Mouse (Mus musculus): ENCODE data around the gene Rabggta. TPM values are rescaled to one million over a fixed set of nuclear protein-coding genes. Genes with fewer than 3 reads are reported as not detected.
A peak's percentile ranks its signal among the peaks of the same experiment; 100 is the strongest.

Rabggta gene
- polyA plus RNA-seq, 1 experiment: 64.9 TPM

DNA sequence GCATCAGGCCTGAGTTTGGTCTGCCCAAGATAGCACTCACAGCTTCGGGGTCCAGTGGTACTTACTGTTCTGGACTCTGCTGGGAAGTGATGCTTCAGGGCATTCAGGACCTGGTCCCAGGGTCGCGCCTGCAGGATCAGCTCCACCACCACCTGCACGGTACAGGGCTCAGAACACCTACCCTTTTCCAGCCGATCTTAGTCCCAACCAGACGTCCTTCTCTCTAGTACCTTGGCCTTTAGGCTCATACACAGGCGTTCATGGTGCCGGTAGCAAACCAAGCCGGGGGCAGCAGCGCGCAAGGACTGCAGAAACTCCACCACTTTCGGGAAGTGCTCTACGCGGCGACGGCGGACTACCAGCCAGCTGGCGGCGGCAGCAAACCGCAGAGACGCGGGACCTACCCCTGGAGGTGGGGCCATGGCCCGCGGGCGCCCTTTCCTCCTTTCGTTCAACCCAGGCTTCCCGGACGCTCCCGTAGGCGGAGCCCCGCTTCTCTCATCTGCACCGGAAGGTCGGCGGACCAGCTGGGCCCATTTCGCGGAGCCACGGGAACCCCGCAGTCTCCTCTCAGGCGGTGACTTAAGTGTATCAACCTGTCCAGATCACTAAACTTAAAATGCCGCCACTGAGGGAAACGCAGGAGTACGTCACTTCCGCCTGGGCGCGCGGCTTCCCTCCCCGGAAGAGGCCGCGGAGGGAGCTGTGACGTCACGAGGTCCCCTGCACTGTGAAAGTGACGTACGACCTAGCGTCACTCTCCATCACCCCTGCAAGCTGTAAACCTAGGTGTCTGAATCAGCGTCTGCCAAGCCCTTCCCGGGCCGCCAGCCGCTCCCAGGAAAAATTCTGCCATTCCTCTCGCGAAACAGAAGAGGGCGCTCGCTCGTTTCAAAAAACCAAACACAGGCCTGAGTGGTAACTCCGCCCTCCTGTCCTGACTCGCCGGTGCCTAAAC is 40.6 kb downstream of the Rabggta start, which contains the start of gene Tinf2:
Gene Tinf2 (minus strand): TSS at position 661 of the 958 bp plus-strand sequence.
- DNase-seq (ENCODE audit: low read depth): peak; percentile 99
- TF ChIP-seq CTCF (IDR thresholded peaks at IDR 0.05; ENCODE audit: borderline replicate concordance, extremely low read depth, insufficient read depth, insufficient read length) (peak; percentile 88), POLR2A (IDR thresholded peaks at IDR 0.05; ENCODE audit: borderline replicate concordance, extremely low read depth, insufficient read depth, insufficient read length, poor library complexity, severe bottlenecking) (no peak)

DNA sequence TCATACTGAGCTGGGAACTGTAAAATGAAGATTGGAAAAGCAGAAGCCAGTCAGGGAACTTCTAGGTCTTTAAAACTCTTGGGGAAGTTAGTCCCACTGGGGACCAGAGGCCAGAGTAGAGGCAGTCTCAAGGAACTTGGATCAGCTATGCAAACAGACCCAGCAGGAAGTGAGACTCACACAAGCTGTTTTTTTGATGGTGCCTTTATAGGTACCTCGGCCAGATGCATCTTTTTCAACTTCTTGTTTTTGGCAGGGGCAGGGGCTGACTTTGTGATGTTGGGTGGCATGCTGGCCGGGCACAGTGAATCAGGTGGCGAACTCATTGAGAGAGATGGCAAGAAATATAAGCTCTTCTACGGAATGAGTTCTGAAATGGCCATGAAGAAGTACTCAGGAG is 44.4 kb downstream of the Rabggta start:
- no peak for DNase-seq (ENCODE audit: low read depth)

DNA sequence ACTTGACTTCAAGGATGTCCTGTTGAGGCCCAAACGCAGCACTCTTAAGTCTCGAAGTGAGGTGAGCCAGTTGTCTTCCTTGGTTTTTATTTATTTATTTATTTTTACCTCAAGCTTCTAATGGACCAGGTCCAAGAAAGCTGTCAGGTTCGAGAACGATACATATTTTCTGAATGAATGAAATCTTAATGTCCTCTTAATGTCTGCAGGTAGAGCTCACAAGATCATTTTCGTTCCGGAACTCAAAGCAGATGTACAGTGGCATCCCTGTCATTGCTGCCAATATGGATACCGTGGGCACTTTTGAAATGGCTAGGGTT is 49.4 kb downstream of the Rabggta start:
- TF ChIP-seq POLR2A (IDR thresholded peaks at IDR 0.05; ENCODE audit: borderline replicate concordance, extremely low read depth, insufficient read depth, insufficient read length, poor library complexity, severe bottlenecking) (no peak), CTCF (IDR thresholded peaks at IDR 0.05; ENCODE audit: borderline replicate concordance, extremely low read depth, insufficient read depth, insufficient read length) (no peak)
- DNase-seq (ENCODE audit: low read depth): no peak

More for the DNA sequence above, 44.4 kb downstream of the Rabggta start:
- no peak for TF ChIP-seq CTCF (IDR thresholded peaks at IDR 0.05; ENCODE audit: borderline replicate concordance, extremely low read depth, insufficient read depth, insufficient read length)
- TF ChIP-seq POLR2A (IDR thresholded peaks at IDR 0.05; ENCODE audit: borderline replicate concordance, extremely low read depth, insufficient read depth, insufficient read length, poor library complexity, severe bottlenecking): no peak

DNA sequence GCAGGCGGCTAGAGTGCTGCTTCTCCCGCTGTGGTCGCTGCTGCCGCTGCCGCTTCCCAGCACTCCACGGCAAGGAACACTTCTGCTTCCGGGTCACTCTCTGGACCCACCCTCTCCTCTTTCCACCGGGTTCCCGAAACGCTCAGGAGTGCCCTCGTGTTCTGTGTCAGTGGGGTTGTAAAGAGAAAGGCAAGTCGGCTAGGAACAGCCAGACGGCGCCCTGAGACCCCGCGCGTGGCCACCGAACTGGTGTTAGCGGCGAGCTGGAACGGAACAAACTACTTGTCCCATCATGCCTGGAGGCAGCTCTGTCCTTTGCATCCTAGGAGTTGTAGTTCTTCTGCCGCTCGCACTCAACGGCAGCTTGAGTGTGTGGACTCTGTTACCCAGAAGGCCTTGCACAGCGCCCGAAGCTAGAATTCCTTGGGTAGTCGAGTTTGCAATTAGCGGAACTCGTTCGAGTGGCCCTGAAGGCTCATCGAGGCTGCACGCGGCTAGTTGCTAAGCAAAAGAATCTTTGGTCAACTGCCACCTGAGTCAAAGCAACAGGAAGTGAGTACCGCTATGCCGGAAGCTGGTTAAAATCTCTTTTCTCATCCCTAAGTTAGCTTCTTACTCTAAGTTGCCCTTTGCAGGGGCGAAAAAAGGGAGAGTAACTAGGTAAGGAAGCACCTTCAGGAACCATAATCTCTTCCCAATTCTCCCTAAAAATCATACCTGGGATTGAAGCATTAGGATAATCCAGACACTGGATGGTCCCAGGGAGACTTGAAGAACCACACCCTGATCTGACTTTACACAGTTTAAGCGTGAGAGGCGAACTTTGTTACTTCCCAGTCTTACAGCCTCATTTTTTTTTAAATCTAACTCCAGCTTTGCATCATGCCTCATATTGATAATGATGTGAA is 50.0 kb downstream of the Rabggta start, which contains the start of the genes Gmpr2 and Nedd8:
Gene Gmpr2 (plus strand): TSS at position 109 of the 908 bp plus-strand sequence.
Gene Nedd8 (minus strand): TSS at position 292 of the 908 bp plus-strand sequence.
- no peak for TF ChIP-seq CTCF (IDR thresholded peaks at IDR 0.05; ENCODE audit: borderline replicate concordance, extremely low read depth, insufficient read depth, insufficient read length)
- peak; percentile 30; the same call in 1 of the 2 replicates for TF ChIP-seq POLR2A (IDR thresholded peaks at IDR 0.05; ENCODE audit: borderline replicate concordance, extremely low read depth, insufficient read depth, insufficient read length, poor library complexity, severe bottlenecking)
- DNase-seq (ENCODE audit: low read depth): peak; percentile 99

DNA sequence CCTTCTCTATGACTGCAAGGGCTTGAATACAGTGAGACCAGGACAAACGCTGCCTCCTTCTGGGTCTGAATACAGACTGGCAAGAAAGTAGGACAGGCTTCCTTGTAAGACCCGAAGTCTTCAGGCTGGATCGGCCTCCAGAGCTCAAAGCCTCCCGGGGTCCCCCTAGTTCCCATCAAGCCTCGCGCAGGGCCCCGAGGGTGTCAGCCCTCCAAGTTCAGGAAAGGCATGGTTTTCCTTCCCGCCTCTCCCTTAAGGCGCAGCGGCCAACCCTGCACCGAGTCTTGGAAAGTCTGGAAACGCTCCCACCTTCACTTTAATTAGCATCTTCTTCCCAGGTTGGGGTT is 50.6 kb downstream of the Rabggta start:
- TF ChIP-seq CTCF (IDR thresholded peaks at IDR 0.05; ENCODE audit: borderline replicate concordance, extremely low read depth, insufficient read depth, insufficient read length) (no peak), POLR2A (IDR thresholded peaks at IDR 0.05; ENCODE audit: borderline replicate concordance, extremely low read depth, insufficient read depth, insufficient read length, poor library complexity, severe bottlenecking) (no peak)
- DNase-seq (ENCODE audit: low read depth): no peak

Other genes starting within 250 kb of the Rabggta start
- gene Dhrs4, start 243.5 kb downstream of the Rabggta start, polyA plus RNA-seq (2012; rRNA removed): 16.0 and 25.6 TPM in 2 replicates
- 178 and 292 TPM in 2 replicates for gene Carmil3, start 231.6 kb downstream of the Rabggta start, polyA plus RNA-seq (2012; rRNA removed)
- gene Cpne6, start 211.8 kb downstream of the Rabggta start, polyA plus RNA-seq (2012; rRNA removed): 6.7 and 9.5 TPM in 2 replicates
- 0.56 and 0.69 TPM in 2 replicates for gene Nrl, start 197.3 kb downstream of the Rabggta start, polyA plus RNA-seq (2012; rRNA removed)
- gene Pck2, start 182.0 kb downstream of the Rabggta start, polyA plus RNA-seq (2012; rRNA removed): 21.5 and 23.2 TPM in 2 replicates
- gene Dcaf11, start 162.3 kb downstream of the Rabggta start, polyA plus RNA-seq (2012; rRNA removed): 111 and 112 TPM in 2 replicates
- gene A730061H03Rik, start 161.9 kb downstream of the Rabggta start, polyA plus RNA-seq (2012; rRNA removed): 0.92 and 1.3 TPM in 2 replicates
- gene Fitm1, start 146.6 kb downstream of the Rabggta start, polyA plus RNA-seq (2012; rRNA removed): 0.19 and 0.38 TPM in 2 replicates
- gene Psme1, start 144.1 kb downstream of the Rabggta start, polyA plus RNA-seq (2012; rRNA removed): 94.1 and 98.3 TPM in 2 replicates
- 14.5 and 20.9 TPM in 2 replicates for gene Emc9, start 137.0 kb downstream of the Rabggta start, polyA plus RNA-seq (2012; rRNA removed)
- 65.9 and 76.2 TPM in 2 replicates for gene Psme2, start 131.2 kb downstream of the Rabggta start, polyA plus RNA-seq (2012; rRNA removed)
- 25.1 and 30.4 TPM in 2 replicates for gene Rnf31, start 130.6 kb downstream of the Rabggta start, polyA plus RNA-seq (2012; rRNA removed)
- gene Irf9, start 118.7 kb downstream of the Rabggta start, polyA plus RNA-seq (2012; rRNA removed): 23.5 and 26.2 TPM in 2 replicates
- 15.9 and 18.4 TPM in 2 replicates for gene Rec8, start 104.2 kb downstream of the Rabggta start, polyA plus RNA-seq (2012; rRNA removed)
- gene Ipo4, start 86.3 kb downstream of the Rabggta start, polyA plus RNA-seq (2012; rRNA removed): 182 and 184 TPM in 2 replicates
- 8.4 and 8.8 TPM in 2 replicates for gene Gm49378, start 84.4 kb downstream of the Rabggta start, polyA plus RNA-seq (2012; rRNA removed)
- 44.9 and 45.8 TPM in 2 replicates for gene Tm9sf1, start 78.5 kb downstream of the Rabggta start, polyA plus RNA-seq (2012; rRNA removed)
- gene Tssk4, start 72.1 kb downstream of the Rabggta start, polyA plus RNA-seq (2012; rRNA removed): 1.2 and 1.8 TPM in 2 replicates
- gene Mdp1, start 61.8 kb downstream of the Rabggta start, polyA plus RNA-seq (2012; rRNA removed): 45.8 and 51.0 TPM in 2 replicates
- gene Gmpr2, start 50.3 kb downstream of the Rabggta start, polyA plus RNA-seq (2012; rRNA removed): 32.8 and 41.3 TPM in 2 replicates
- gene Nedd8, start 50.1 kb downstream of the Rabggta start, polyA plus RNA-seq (2012; rRNA removed): 351 and 412 TPM in 2 replicates
- 23.2 and 31.9 TPM in 2 replicates for gene Tinf2, start 40.4 kb downstream of the Rabggta start, polyA plus RNA-seq (2012; rRNA removed)
- gene Tgm1, start 8.3 kb downstream of the Rabggta start, polyA plus RNA-seq (2012; rRNA removed): 0.96 and 1.2 TPM in 2 replicates
- gene Dhrs1, start 23.4 kb upstream of the Rabggta start, polyA plus RNA-seq (2012; rRNA removed): 67.1 and 88.2 TPM in 2 replicates
- gene Nop9, start 23.4 kb upstream of the Rabggta start, polyA plus RNA-seq (2012; rRNA removed): 24.6 and 27.9 TPM in 2 replicates
- 0.60 and 0.76 TPM in 2 replicates for gene Cideb, start 36.2 kb upstream of the Rabggta start, polyA plus RNA-seq (2012; rRNA removed)
- 0.29 and 0.38 TPM in 2 replicates for gene Ltb4r2, start 39.2 kb upstream of the Rabggta start, polyA plus RNA-seq (2012; rRNA removed)
- gene Ltb4r1, start 43.7 kb upstream of the Rabggta start, polyA plus RNA-seq (2012; rRNA removed): 0.45 and 0.71 TPM in 2 replicates
- gene Adcy4, start 61.8 kb upstream of the Rabggta start, polyA plus RNA-seq (2012; rRNA removed): 3.5 and 7.8 TPM in 2 replicates
- 2.5 and 2.6 TPM in 2 replicates for gene Ripk3, start 66.6 kb upstream of the Rabggta start, polyA plus RNA-seq (2012; rRNA removed)
- gene Nfatc4, start 100.9 kb upstream of the Rabggta start, polyA plus RNA-seq (2012; rRNA removed): 22.3 and 26.2 TPM in 2 replicates
- gene Nynrin, start 131.7 kb upstream of the Rabggta start, polyA plus RNA-seq (2012; rRNA removed): 14.1 and 24.1 TPM in 2 replicates
- gene Cbln3, start 162.1 kb upstream of the Rabggta start, polyA plus RNA-seq (2012; rRNA removed): 0.43 and 0.51 TPM in 2 replicates
- 13.4 and 13.7 TPM in 2 replicates for gene Khnyn, start 162.7 kb upstream of the Rabggta start, polyA plus RNA-seq (2012; rRNA removed)
- gene Sdr39u1, start 178.0 kb upstream of the Rabggta start, polyA plus RNA-seq (2012; rRNA removed): 97.6 and 120 TPM in 2 replicates
- 1.9 and 5.3 TPM in 2 replicates for gene Cma1, start 222.4 kb upstream of the Rabggta start, polyA plus RNA-seq (2012; rRNA removed)
- gene Cma2, start 228.7 kb upstream of the Rabggta start, polyA plus RNA-seq (2012; rRNA removed): not detected in 2 replicates